Mouse (Mus musculus) retina, embryonic 14.5 days (tissue): Measurements from ENCODE around the gene Lcn3.
"Not testable (repeated sequence)": the region's sequence is repeated elsewhere in the genome, so short reads cannot be mapped to it uniquely, and the experiment has no call there.

Experiments
- DNase-seq: peaks from one replicate; pipeline ENCODE4 v3.0.0-alpha.2; 2015; ENCODE audit warnings: low spot score

Gene Lcn3

DNA sequence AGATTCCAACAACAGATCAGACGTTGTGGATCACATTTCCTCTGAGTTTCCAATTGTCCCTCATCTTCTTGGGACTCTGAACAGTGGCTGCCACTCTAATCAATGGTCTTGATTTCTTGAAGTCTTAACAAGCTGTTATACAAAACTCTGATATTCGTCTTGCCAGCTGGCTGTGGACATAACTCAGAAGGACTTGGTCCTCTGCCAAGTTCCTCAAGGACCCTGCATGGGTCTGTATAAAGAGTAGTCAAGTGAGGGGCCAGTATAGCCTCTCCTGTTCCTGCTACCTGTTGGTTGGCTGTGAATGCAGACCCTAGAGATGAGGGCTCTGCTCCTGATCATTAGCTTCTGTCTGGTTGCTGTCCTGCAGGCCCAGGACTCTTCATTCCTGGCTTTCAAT, at the start of gene Lcn3:
TSS of gene Lcn3 (plus strand) at position 301 of the 400 bp plus-strand sequence.
- no peak for DNase-seq

GRCm38 (mm10) chr2:25717222-25717621, 48.1 kb upstream of the Lcn3 start:
- no peak for DNase-seq

DNA sequence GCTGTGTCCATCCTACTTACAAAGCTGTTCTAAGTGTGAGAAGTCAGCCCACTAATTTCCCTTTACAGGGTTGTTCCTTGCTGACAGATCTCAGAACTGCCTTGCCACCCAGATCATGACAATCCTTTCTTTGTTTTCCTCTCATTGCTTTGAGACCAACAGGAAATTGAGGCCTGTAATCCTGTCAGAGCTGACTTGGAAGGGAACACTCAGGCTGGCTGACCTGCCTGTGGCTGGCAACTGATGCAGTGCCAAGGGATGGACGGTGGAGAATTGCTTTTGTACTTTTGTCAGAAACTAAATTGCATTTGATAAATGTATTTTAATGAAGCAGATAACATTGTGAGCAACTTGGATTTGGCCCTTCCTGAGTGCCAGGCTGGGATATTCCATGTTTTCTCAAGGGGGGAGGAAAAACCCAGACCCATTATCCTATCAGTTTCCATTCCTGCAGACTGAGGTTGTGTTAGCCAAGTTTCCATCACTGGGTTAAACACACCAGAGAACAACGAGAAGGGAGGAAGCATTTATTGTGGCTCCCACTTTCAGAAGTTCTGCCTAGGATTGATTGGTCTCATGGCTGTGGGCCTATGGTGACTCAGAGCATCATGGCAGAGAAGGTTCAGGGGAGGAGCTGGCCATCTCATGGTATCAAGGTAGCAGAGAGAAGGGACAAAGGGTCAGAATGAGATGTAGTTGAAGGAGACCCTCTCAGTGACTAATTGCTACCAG, 32.0 kb upstream of the Lcn3 start:
- DNase-seq: no peak

DNA sequence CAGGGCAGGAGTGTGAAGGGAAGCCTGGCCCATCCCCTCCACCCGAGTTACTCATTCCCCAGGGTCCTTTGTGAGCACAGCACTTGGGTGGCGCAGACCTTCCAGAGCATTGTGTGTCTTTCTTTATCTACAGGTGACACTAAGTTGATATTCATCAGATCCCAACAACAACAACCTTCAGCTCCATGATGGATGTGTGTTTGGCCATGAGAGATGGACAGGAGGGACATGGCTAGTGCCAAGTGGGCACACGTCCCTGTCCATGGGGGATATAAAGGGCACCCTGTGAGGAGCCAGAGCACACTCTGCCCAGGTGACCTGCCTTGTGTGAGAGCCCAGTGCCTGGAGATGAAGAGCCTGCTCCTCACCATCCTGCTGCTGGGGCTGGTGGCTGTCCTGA, 28.7 kb upstream of the Lcn3 start, which contains the start of gene Obp2b:
TSS of gene Obp2b (plus strand) at position 301 of the 400 bp plus-strand sequence.
- DNase-seq: not testable (repeated sequence)

DNA sequence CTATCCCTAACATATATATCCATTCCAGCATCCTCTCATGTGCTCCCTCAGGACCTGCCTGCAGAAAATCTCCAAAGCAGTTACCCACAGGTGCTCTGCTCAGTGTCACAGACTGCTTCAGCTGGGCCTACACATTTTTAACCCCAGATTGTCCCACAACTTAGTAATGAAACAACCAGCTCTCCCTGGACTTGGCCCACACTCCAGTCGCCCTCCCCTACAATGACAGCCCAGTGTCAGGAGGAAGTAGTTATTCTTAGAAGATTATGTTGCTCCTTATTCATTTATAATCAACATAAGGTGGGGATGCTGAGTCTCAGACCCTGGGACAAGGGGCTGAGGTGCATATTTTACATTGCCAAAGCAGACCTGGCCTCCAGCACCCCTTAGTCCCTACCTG, 23.7 kb upstream of the Lcn3 start:
- DNase-seq: no peak

- DNase-seq: no peak
Observed at GRCm38 (mm10) chr2:25754201-25754600, 11.2 kb upstream of the Lcn3 start.

GRCm38 (mm10) chr2:25758064-25758625, 7.2 kb upstream of the Lcn3 start:
- DNase-seq: no peak

DNA sequence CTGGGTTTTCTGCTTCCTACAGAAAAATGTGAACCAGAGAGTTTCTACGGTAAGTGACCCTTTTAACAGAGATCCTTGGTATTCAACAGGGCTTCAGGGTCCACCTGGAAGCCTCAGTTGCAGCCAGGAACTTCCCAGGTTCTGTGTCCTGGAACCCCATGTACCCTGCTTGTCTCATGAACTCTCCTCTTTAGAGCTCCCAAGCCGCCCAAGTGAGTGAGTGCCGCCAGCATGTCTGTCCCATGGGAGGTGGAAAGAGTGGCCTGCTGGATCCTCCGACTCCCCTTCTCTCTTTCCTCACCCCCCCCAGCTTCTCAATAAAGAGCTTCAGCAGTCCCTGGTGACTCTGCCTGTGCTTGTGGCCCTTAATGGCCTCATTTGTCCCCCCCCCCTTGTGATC, 2.4 kb downstream of the Lcn3 start:
- no peak for DNase-seq

- DNase-seq: no peak
Observed at GRCm38 (mm10) chr2:25773507-25773906, 8.1 kb downstream of the Lcn3 start.

DNA sequence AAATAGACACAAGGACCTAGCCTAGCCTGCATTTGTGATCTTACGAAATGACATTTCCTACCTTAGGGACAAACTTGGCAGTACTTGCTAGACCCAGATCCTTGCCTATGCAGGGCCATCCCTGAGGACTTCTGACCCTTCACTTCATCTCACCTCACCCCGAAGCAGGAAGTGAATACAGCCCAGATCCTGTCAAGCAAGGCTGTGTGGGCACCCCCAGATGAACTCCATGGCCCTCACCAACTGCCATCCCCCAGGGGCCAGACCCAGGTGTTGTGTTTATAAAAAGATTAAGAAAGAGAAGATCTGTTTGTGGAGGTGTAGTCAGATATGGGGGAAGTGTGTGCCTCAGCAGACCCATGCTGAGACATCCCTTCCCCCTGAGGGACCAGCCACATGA, 9.3 kb downstream of the Lcn3 start:
- DNase-seq: no peak

- DNase-seq: no peak
Observed at GRCm38 (mm10) chr2:25775991-25776390, 10.6 kb downstream of the Lcn3 start.

GRCm38 (mm10) chr2:25776717-25777116, 11.3 kb downstream of the Lcn3 start, which contains the start of gene Lcn11:
TSS of gene Lcn11 (plus strand) at chr2:25777017.
- DNase-seq: no peak

- DNase-seq: no peak
Observed at GRCm38 (mm10) chr2:25779076-25779475, 13.7 kb downstream of the Lcn3 start.

DNA sequence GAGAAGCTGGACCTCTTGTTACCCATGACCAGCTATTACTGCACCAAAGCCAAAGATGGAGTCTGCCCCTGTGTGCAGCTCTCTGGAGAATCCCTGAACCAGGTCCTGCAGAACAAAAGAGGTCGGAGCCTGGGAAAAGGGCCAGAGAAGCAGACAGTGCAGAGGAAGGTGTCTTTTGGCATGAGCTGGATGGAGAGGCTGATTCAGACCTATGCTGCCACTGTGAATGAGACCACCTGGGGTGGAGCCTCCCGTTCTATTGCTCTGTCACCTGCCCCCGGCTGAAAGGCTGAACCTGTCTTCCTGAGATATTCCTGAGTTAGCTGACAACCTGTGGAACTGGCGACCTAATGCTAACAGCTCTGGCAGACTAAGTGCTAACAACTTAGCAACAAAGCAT, 15.6 kb downstream of the Lcn3 start:
- DNase-seq: no peak

- no peak for DNase-seq
Observed at GRCm38 (mm10) chr2:25781957-25782356, 16.6 kb downstream of the Lcn3 start, which contains the start of gene Gm13539. TSS of gene Gm13539 (plus strand) at chr2:25782257.

GRCm38 (mm10) chr2:25785573-25786322, 20.4 kb downstream of the Lcn3 start:
- DNase-seq: no peak

DNA sequence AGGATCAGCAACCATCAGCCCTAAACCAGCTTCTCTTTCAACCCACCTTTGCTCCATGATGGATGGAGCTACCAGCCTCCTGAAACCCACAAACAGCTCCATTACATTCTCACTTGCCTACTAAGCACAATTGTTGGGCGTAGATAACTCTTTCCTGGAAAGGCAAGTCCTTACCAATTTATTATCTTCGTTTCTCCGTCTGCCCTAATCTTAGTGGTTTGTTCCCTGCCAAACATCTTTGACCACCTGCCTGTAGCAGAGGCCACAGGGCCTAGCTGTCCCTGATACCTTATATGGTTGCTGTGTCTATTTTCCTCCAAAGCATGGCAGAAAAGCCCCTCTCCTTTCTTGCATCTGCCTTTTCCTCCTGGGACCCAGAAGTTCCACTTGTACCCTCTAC, 23.7 kb downstream of the Lcn3 start:
- DNase-seq: no peak

GRCm38 (mm10) chr2:25797635-25798034, 32.3 kb downstream of the Lcn3 start:
- no peak for DNase-seq

GRCm38 (mm10) chr2:25798065-25798464, 32.7 kb downstream of the Lcn3 start:
- no peak for DNase-seq

DNA sequence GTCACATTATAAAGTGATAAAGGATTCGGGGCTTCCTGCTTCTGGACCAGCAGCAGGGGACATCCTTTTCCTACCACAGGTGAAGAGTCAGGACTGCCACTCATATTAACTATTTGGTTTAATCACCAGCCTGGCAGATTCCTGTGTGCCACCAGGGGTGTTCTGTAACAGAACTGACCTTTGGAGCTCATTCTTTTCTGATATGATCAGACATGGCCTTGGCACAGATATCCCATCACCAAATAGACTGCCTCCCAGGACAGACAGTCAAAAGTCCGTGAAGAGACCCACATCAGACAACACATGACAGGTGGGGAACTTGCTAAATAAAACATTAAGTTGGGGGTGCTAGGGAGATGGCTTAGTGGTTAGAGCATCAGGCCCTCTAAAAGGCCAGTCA, 46.3 kb downstream of the Lcn3 start:
- DNase-seq: no peak

GRCm38 (mm10) chr2:25813364-25813763, 48.0 kb downstream of the Lcn3 start:
- no peak for DNase-seq

DNA sequence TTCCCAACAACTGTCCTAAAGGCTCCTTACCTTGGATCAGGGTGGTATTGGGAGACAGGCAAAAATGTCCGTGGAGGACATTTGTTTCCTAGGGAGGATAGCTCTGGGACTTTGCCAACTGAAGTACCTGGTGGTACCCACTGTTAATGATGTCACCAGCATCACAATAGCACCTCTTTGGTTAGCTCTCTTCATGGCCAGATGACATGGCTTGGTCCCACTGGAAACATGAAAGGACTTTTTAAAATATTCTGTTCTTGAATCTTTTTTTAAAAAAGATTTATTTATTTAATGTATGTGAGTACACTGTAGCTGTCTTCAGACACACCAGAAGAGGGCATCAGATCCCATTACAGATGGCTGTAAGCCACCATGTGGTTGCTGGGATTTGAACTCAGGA, 50.4 kb downstream of the Lcn3 start, which contains the start of gene Glt6d1:
TSS of gene Glt6d1 (minus strand) at position 101 of the 400 bp plus-strand sequence.
- DNase-seq: not testable (repeated sequence)
